Mouse (Mus musculus) skeletal muscle tissue, adult 2 months (tissue): ENCODE results near the gene Zfp618.

Experiments
- DNase-seq: peaks from one replicate; pipeline ENCODE4 v3.0.0-alpha.2; 2012; ENCODE audit warnings: low read depth, low spot score

Zfp618 gene

GRCm38 (mm10) chr4:63032581-63033006, 67.2 kb downstream of the Zfp618 start:
- DNase-seq, result no peak

GRCm38 (mm10) chr4:63033724-63034123, 68.4 kb downstream of the Zfp618 start:
- DNase-seq, result no peak

GRCm38 (mm10) chr4:63035991-63036390, 70.6 kb downstream of the Zfp618 start:
- DNase-seq, result no peak

- no peak for DNase-seq
Observed at GRCm38 (mm10) chr4:63036790-63037189, 71.4 kb downstream of the Zfp618 start.

GRCm38 (mm10) chr4:63037555-63037954, 72.2 kb downstream of the Zfp618 start:
- no peak for DNase-seq

GRCm38 (mm10) chr4:63038265-63038664, 72.9 kb downstream of the Zfp618 start:
- DNase-seq, result no peak

GRCm38 (mm10) chr4:63038937-63039336, 73.6 kb downstream of the Zfp618 start:
- no peak for DNase-seq

GRCm38 (mm10) chr4:63048606-63049005, 83.2 kb downstream of the Zfp618 start:
- DNase-seq, result no peak

GRCm38 (mm10) chr4:63049596-63050318, 84.4 kb downstream of the Zfp618 start:
- no peak for DNase-seq

- no peak for DNase-seq
Observed at GRCm38 (mm10) chr4:63050319-63050676, 84.9 kb downstream of the Zfp618 start.

- DNase-seq, result no peak
Observed at GRCm38 (mm10) chr4:63050949-63051348, 85.6 kb downstream of the Zfp618 start.

- DNase-seq, result no peak
Observed at GRCm38 (mm10) chr4:63051940-63052661, 86.7 kb downstream of the Zfp618 start.

- no peak for DNase-seq
Observed at GRCm38 (mm10) chr4:63052662-63053033, 87.3 kb downstream of the Zfp618 start.

- DNase-seq, result no peak
Observed at GRCm38 (mm10) chr4:63055216-63055745, 89.9 kb downstream of the Zfp618 start.

- no peak for DNase-seq
Observed at GRCm38 (mm10) chr4:63056641-63057415, 91.5 kb downstream of the Zfp618 start.

- DNase-seq, result no peak
Observed at GRCm38 (mm10) chr4:63057581-63057980, 92.2 kb downstream of the Zfp618 start.

- DNase-seq, result no peak
Observed at GRCm38 (mm10) chr4:63058686-63059085, 93.3 kb downstream of the Zfp618 start.

- DNase-seq, result no peak
Observed at GRCm38 (mm10) chr4:63060358-63060757, 95.0 kb downstream of the Zfp618 start.

GRCm38 (mm10) chr4:63061411-63061810, 96.0 kb downstream of the Zfp618 start:
- no peak for DNase-seq

GRCm38 (mm10) chr4:63063360-63063759, 98.0 kb downstream of the Zfp618 start:
- DNase-seq, result no peak

GRCm38 (mm10) chr4:63064911-63065310, 99.5 kb downstream of the Zfp618 start:
- no peak for DNase-seq

GRCm38 (mm10) chr4:63066796-63067195, 101.4 kb downstream of the Zfp618 start:
- DNase-seq, result no peak
